Mouse (Mus musculus): ENCODE measurements around the gene Olfr59.

The Olfr59 gene

GRCm38 (mm10) chr11:74283436-74283835, at the start of gene Olfr59:
Gene Olfr59, plus strand, starts transcription at chr11:74283736.
- DNase-seq = no peak

- DNase-seq = no peak
Measured at GRCm38 (mm10) chr11:74241201-74241600, 42.3 kb upstream of the Olfr59 start.

GRCm38 (mm10) chr11:74259508-74259907, 24.0 kb upstream of the Olfr59 start, which contains the start of gene Olfr406:
Gene Olfr406, plus strand, starts transcription at chr11:74259808.
- DNase-seq = no peak

- DNase-seq = no peak
Measured at GRCm38 (mm10) chr11:74287256-74287655, 3.7 kb downstream of the Olfr59 start.

- no peak for DNase-seq
Measured at GRCm38 (mm10) chr11:74326044-74326443, 42.5 kb downstream of the Olfr59 start.

- no peak for DNase-seq
Measured at GRCm38 (mm10) chr11:74328781-74329180, 45.2 kb downstream of the Olfr59 start.

GRCm38 (mm10) chr11:74337931-74338330, 54.4 kb downstream of the Olfr59 start, which contains the start of gene Olfr410:
Gene Olfr410, minus strand, starts transcription at chr11:74338031.
- DNase-seq = no peak

All from kidney, postnatal 14 days (tissue).